Mouse (Mus musculus) sigmoid colon, adult 10 weeks (tissue): ENCODE results near the gene Gimap4. TPM values are rescaled to one million over a fixed set of nuclear protein-coding genes. Genes with fewer than 3 reads are reported as not detected.

Experiments used
- polyA plus RNA-seq: library from polyadenylated mRNA; stranded (reverse); fragments of 350-450 nt; fragmentation: Illumina TruSeq; extraction: RNeasy Lipid Tissue Mini Kit (QIAGEN cat#74804); gene quantifications from one replicate; pipeline ENCODE4 v1.2.3, GENCODE M21; 2014; ENCODE audit warnings: low read depth, low replicate concordance

The Gimap4 gene
- polyA plus RNA-seq = 56.2 TPM

GRCm38 (mm10) chr6:48684319-48684718 lies at the start of gene Gimap4:
TSS of gene Gimap4 (plus strand) at chr6:48684549.

GRCm38 (mm10) chr6:48646995-48647394 lies 37.4 kb upstream of the Gimap4 start, which contains the start of gene Gimap8:
TSS of gene Gimap8 (plus strand) at chr6:48647234.

GRCm38 (mm10) chr6:48675931-48676859 lies 8.2 kb upstream of the Gimap4 start, which contains the start of gene Gimap9:
TSS of gene Gimap9 (plus strand) at chr6:48676129.

GRCm38 (mm10) chr6:48718455-48718854 lies 34.1 kb downstream of the Gimap4 start, which contains the start of the genes Gm28053 and Gimap7:
TSS of gene Gm28053 (plus strand) at chr6:48718607.
TSS of gene Gimap7 (plus strand) at chr6:48718621.

GRCm38 (mm10) chr6:48738961-48739779 lies 54.8 kb downstream of the Gimap4 start, which contains the start of gene Gimap1:
TSS of gene Gimap1 (plus strand) at chr6:48739054.

Other genes with a start within 250 kb of the Gimap4 start
- 31.4 TPM for gene Zfp467, start 238.7 kb upstream of the Gimap4 start, polyA plus RNA-seq
- not detected for gene Sspo, start 236.3 kb upstream of the Gimap4 start, polyA plus RNA-seq
- gene Atp6v0e2, start 146.9 kb upstream of the Gimap4 start, polyA plus RNA-seq = 19.8 TPM
- 2.8 TPM for gene Lrrc61, start 129.8 kb upstream of the Gimap4 start, polyA plus RNA-seq
- 12.2 TPM for gene Rarres2, start 111.8 kb upstream of the Gimap4 start, polyA plus RNA-seq
- gene Gm45021, start 94.9 kb upstream of the Gimap4 start, polyA plus RNA-seq = not detected
- 6.3 TPM for gene Repin1, start 90.7 kb upstream of the Gimap4 start, polyA plus RNA-seq
- gene Gm44965, start 90.6 kb upstream of the Gimap4 start, polyA plus RNA-seq = not detected
- 0.63 TPM for gene Zfp775, start 82.5 kb upstream of the Gimap4 start, polyA plus RNA-seq
- 6.2 TPM for gene AI854703, start 57.8 kb upstream of the Gimap4 start, polyA plus RNA-seq
- gene Gimap8, start 37.3 kb upstream of the Gimap4 start, polyA plus RNA-seq = 24.3 TPM
- 22.6 TPM for gene Gimap9, start 8.4 kb upstream of the Gimap4 start, polyA plus RNA-seq
- 32.7 TPM for gene Gimap6, start 23.7 kb downstream of the Gimap4 start, polyA plus RNA-seq
- 2.7 TPM for gene Gm28053, start 34.1 kb downstream of the Gimap4 start, polyA plus RNA-seq
- 3.7 TPM for gene Gimap7, start 34.1 kb downstream of the Gimap4 start, polyA plus RNA-seq
- 3.7 TPM for gene Gimap1, start 54.5 kb downstream of the Gimap4 start, polyA plus RNA-seq
- gene Gimap5, start 61.6 kb downstream of the Gimap4 start, polyA plus RNA-seq = 2.6 TPM
- 7.1 TPM for gene Gimap3, start 86.3 kb downstream of the Gimap4 start, polyA plus RNA-seq
- 133 TPM for gene Tmem176a, start 156.4 kb downstream of the Gimap4 start, polyA plus RNA-seq
- gene Tmem176b, start 156.9 kb downstream of the Gimap4 start, polyA plus RNA-seq = 19.3 TPM
- gene Aoc1, start 188.3 kb downstream of the Gimap4 start, polyA plus RNA-seq = 80.7 TPM
- gene 1600015I10Rik, start 245.3 kb downstream of the Gimap4 start, polyA plus RNA-seq = not detected